Mouse (Mus musculus) midbrain, embryonic 12.5 days (tissue): ENCODE data around the gene Prss44. TPM values are rescaled to one million over a fixed set of nuclear protein-coding genes. Genes with fewer than 3 reads are reported as not detected.
"Not testable (repeated sequence)": the region's sequence is repeated elsewhere in the genome, so short reads cannot be mapped to it uniquely, and the experiment has no call there.

Experiments
- ATAC-seq: fragments of 200-750 bp; cut with Nextera tagmentation; 2 replicates; pipeline ENCODE4 v1.8.0; 2017; ENCODE audit warnings: low read depth, moderate TSS enrichment, moderate library complexity; ENCODE audit not compliant: low FRiP score
- H3K27ac ChIP-seq: fragments of 300-500 bp; sonication (generic); replicated peaks from 2 replicates; pipeline ENCODE4 v1.5.1; 2016; ENCODE audit warnings: mild to moderate bottlenecking
- H3K27me3 ChIP-seq: fragments of 300-500 bp; sonication (generic); 2 replicates; pipeline ENCODE4 v1.6.1; 2016; ENCODE audit warnings: mild to moderate bottlenecking
- H3K36me3 ChIP-seq: fragments of 300-500 bp; sonication (generic); 2 replicates; pipeline ENCODE4 v1.6.1; 2016
- H3K4me1 ChIP-seq: fragments of 300-500 bp; sonication (generic); 2 replicates; pipeline ENCODE4 v1.6.1; 2016
- H3K4me2 ChIP-seq: fragments of 300-500 bp; sonication (generic); replicated peaks from 2 replicates; pipeline ENCODE4 v1.6.1; 2016; ENCODE audit warnings: mild to moderate bottlenecking, moderate library complexity
- H3K4me3 ChIP-seq: fragments of 300-500 bp; sonication (generic); 2 replicates; pipeline ENCODE4 v1.5.1; 2016; ENCODE audit warnings: mild to moderate bottlenecking
- H3K9ac ChIP-seq: fragments of 300-500 bp; sonication (generic); replicated peaks from 2 replicates; pipeline ENCODE4 v1.6.1; 2016; ENCODE audit warnings: mild to moderate bottlenecking, moderate library complexity
- H3K9me3 ChIP-seq: fragments of 300-500 bp; sonication (generic); 2 replicates; pipeline ENCODE4 v1.6.1; 2016; ENCODE audit warnings: mild to moderate bottlenecking
- WGBS: fragments of 180-500 bp; shearing (Covaris S2); methylation state at CpG from one replicate; pipeline ENCODE4 v1.1.7; 2016; 5-methylcytosine and 5-hydroxymethylcytosine counted together
- polyA plus RNA-seq: library from polyadenylated mRNA; unstranded; fragments of >200 nt; fragmentation: Nextera tagmentation; extraction: Ambion mirVana; gene quantifications from 2 replicates; pipeline ENCODE4 v1.2.1, GENCODE M21; 2016

The Prss44 gene
- polyA plus RNA-seq, 1 experiment from 2014 or later = not detected

DNA sequence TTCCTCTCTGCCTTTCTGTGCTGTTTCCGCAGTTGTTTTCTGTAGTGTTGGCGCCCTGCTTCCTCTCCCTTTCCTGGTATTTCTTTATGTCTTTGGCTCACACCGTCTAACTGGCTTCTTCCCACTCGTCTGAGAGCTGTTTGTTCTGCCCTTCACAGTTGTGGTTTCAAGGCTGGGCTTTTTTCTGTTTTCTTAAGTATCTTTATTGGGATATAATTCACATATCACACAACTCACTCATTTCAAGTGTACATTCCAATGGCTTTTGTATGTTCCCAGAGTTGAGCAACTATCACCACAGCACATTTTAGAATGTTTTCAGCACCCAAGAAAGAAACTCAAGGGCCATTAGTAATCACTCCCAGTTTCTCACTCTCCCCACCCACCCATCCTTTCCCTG lies 23.3 kb upstream of the Prss44 start:
- no peaks in the 10 kb centered on the region for H3K9me3 ChIP-seq
- H3K27me3 ChIP-seq = no peaks in the 10 kb centered on the region
- no peak overlapping the region for H3K4me2 ChIP-seq
- no peaks in the 10 kb centered on the region for H3K4me1 ChIP-seq
- ATAC-seq = no peak
- 80% methylated on average over 4 of the region's 4 CpGs for WGBS
- H3K9ac ChIP-seq = no peak overlapping the region
- H3K4me3 ChIP-seq = no peak overlapping the region
- no peak overlapping the region for H3K27ac ChIP-seq
- no peaks in the 10 kb centered on the region for H3K36me3 ChIP-seq

- Histone ChIP-seq H3K9me3 (no peaks in the 10 kb centered on the region), H3K4me1 (no peaks in the 10 kb centered on the region), H3K36me3 (no peaks in the 10 kb centered on the region), H3K4me3 (no peak overlapping the region), H3K27ac (no peak overlapping the region), H3K9ac (no peak overlapping the region), H3K4me2 (no peak overlapping the region), H3K27me3 (no peaks in the 10 kb centered on the region)
- no peak for ATAC-seq
- WGBS = 90% methylated on average over 10 of the region's 10 CpGs
These were observed 16.8 kb upstream of the Prss44 start for GRCm38 (mm10) chr9:110797013-110797412.

- no peak within 1 kb of the TSS for H3K9ac ChIP-seq
- H3K36me3 ChIP-seq = no peaks in the 10 kb centered on the region
- H3K4me2 ChIP-seq = no peak within 1 kb of the TSS
- no peak within 1 kb of the TSS for H3K4me3 ChIP-seq
- H3K4me1 ChIP-seq = no peaks in the 10 kb centered on the region
- 93% methylated on average over 14 of the region's 14 CpGs for WGBS
- H3K27ac ChIP-seq = no peak within 1 kb of the TSS
- no peak for ATAC-seq
- no peaks in the 10 kb centered on the region for H3K27me3 ChIP-seq
- H3K9me3 ChIP-seq = no peaks in the 10 kb centered on the region
These were observed 15.9 kb upstream of the Prss44 start, which contains the start of gene Prss42 for GRCm38 (mm10) chr9:110797866-110798265. TSS of gene Prss42 (plus strand) at chr9:110798166.

DNA sequence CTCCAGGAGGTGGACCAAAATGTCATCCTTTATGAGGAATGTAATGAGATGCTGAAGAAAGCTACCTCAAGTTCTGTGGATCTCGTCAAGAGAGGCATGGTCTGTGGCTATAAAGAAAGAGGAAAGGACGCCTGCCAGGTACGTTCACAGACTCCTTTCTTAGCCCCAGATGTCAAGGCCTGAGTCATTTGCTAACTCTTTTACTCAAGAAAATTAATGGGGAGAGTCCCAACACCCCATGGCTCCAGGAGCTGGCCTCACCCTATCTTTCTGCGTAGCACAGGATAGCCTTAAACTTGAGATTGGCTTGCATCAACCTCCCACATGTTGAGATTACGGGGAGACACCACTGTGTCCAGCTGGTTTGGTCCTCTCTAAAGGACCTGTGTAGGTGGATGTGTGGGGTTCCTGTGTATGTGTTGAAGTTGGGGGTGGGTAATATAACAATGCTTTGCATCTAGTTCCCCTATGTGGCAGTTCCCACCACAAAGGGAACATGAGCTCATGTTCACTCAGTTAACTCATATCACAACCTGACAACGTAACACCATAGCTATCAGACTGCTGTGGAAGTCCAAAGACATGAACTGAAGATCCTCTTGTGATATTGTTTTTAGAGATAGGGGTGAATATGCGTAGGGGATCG lies 12.8 kb upstream of the Prss44 start:
- no peaks in the 10 kb centered on the region for H3K4me1 ChIP-seq
- no peak overlapping the region for H3K27ac ChIP-seq
- H3K9ac ChIP-seq = no peak overlapping the region
- WGBS = 96% methylated on average over 8 of the region's 8 CpGs
- no peak overlapping the region for H3K4me2 ChIP-seq
- no peaks in the 10 kb centered on the region for H3K36me3 ChIP-seq
- no peak overlapping the region for H3K4me3 ChIP-seq
- H3K27me3 ChIP-seq = no peaks in the 10 kb centered on the region
- H3K9me3 ChIP-seq = no peaks in the 10 kb centered on the region
- ATAC-seq = no peak

DNA sequence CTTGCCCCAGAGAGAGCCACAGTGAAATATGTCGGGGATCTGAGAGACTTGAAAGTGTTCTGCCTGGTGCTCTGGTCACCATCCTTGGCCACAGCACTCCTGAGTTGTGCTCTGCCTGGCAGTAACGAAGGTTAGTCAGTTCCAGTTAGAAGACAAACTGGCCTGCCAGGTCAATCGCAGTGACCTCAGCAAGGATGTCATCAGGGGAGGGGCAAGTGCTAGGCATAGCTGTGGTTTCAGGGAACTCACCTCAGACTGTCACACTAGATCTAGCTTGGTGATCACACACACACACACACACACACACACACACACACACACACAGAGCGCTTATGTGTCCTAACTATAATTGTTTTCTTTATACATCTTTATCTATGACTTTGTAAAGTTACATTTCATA lies 10.5 kb upstream of the Prss44 start:
- H3K36me3 ChIP-seq = no peaks in the 10 kb centered on the region
- no peak overlapping the region for H3K9ac ChIP-seq
- ATAC-seq = no peak
- no peaks in the 10 kb centered on the region for H3K9me3 ChIP-seq
- no peak overlapping the region for H3K4me2 ChIP-seq
- no peak overlapping the region for H3K4me3 ChIP-seq
- H3K4me1 ChIP-seq = no peaks in the 10 kb centered on the region
- no peak overlapping the region for H3K27ac ChIP-seq
- WGBS = 80% methylated on average over 4 of the region's 4 CpGs
- H3K27me3 ChIP-seq = no peaks in the 10 kb centered on the region

DNA sequence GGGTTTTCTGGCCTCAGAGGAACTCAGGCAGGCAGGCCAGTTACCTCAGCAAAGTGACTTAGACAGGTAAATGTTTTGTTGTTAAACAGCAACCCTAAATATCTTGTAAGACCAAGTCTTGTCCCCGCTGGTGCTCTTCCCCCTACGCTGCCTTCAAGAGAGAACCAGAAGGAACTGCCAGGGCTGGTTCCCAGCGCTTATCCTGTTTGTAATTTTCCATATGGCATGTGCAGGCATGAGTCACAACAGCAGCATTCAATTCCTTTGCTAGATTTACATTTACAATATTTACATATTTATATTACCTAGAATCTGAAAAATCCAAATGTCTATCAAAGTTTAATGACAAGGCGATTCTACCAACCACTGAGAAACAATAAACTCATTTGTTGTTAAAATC lies 3.7 kb upstream of the Prss44 start:
- H3K9ac ChIP-seq = no peak overlapping the region
- WGBS = 90% methylated on average over 4 of the region's 4 CpGs
- ATAC-seq = no peak

GRCm38 (mm10) chr9:110820546-110820945 lies 6.8 kb downstream of the Prss44 start:
- not testable (repeated sequence) for H3K4me1 ChIP-seq, H3K9ac ChIP-seq, ATAC-seq, H3K36me3 ChIP-seq, H3K4me3 ChIP-seq, H3K27ac ChIP-seq, H3K4me2 ChIP-seq, H3K9me3 ChIP-seq, H3K27me3 ChIP-seq

More for the DNA sequence above, 3.7 kb upstream of the Prss44 start:
- Histone ChIP-seq H3K27ac (no peak overlapping the region), H3K27me3 (no peaks in the 10 kb centered on the region), H3K4me3 (no peak overlapping the region), H3K4me2 (no peak overlapping the region), H3K4me1 (no peaks in the 10 kb centered on the region), H3K9me3 (no peaks in the 10 kb centered on the region), H3K36me3 (no peaks in the 10 kb centered on the region)

DNA sequence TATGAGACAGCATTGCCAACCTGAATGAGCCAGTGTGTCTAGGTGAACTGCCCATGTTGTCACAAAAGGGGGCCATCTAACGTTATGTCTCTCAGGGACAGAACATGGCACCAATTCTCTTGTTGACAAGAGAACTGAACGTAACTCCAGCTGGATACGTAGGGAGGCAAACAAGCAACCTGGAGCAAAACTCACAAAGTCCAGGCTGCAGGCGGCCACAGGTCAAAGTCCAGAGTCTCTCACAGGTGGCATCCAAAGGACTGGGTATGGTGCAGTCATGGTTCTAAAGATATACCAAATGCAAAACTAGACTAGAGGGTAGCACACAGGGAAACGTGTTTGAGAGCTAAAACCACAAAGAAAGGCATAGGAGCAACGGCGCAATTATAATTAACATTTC lies 7.6 kb downstream of the Prss44 start:
- no peaks in the 10 kb centered on the region for H3K36me3 ChIP-seq
- no peaks in the 10 kb centered on the region for H3K27me3 ChIP-seq
- no peak overlapping the region for H3K4me2 ChIP-seq
- H3K27ac ChIP-seq = no peak overlapping the region
- WGBS = 89% methylated on average over 7 of the region's 7 CpGs
- ATAC-seq = no peak
- H3K9ac ChIP-seq = no peak overlapping the region
- no peak overlapping the region for H3K4me3 ChIP-seq
- no peaks in the 10 kb centered on the region for H3K4me1 ChIP-seq
- no peaks in the 10 kb centered on the region for H3K9me3 ChIP-seq

DNA sequence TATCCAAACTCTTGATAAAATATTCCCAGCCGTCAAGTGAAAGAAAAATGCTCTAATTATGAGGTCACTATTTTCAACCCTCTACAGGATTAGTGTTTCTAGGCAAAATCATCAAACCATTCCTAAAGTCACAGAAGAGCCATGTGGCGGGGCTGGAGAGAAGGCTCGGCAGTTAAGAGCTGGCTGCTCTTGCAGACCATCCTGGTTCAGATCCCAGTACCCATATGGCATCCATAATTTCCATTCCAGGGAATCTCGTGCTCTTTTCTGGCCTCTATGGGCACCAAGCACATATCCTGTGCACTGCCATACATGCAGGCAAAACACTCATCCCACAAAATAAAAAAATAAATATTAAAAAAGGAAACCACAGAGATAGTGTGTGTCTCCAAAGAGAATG lies 11.6 kb downstream of the Prss44 start:
- Histone ChIP-seq H3K4me2 (no peak overlapping the region), H3K9me3 (no peaks in the 10 kb centered on the region), H3K9ac (no peak overlapping the region), H3K27ac (no peak overlapping the region), H3K36me3 (no peaks in the 10 kb centered on the region), H3K4me3 (no peak overlapping the region), H3K4me1 (no peaks in the 10 kb centered on the region), H3K27me3 (0 out of 2 replicates have a peak, but pooled peaks cover 4% of the 10 kb centered on the region)
- WGBS = 82% methylated on average over 4 of the region's 4 CpGs
- no peak for ATAC-seq

GRCm38 (mm10) chr9:110825832-110826231 lies 12.0 kb downstream of the Prss44 start:
- 78% methylated on average over 7 of the region's 7 CpGs for WGBS
- Histone ChIP-seq H3K36me3 (no peaks in the 10 kb centered on the region), H3K9me3 (no peaks in the 10 kb centered on the region), H3K4me3 (no peak overlapping the region), H3K4me1 (no peaks in the 10 kb centered on the region), H3K27me3 (0 out of 2 replicates have a peak, but pooled peaks cover 4% of the 10 kb centered on the region), H3K9ac (no peak overlapping the region), H3K4me2 (no peak overlapping the region), H3K27ac (no peak overlapping the region)
- no peak for ATAC-seq

GRCm38 (mm10) chr9:110826390-110826789 lies 12.6 kb downstream of the Prss44 start, which contains the start of gene Prss43:
TSS of gene Prss43 (plus strand) at chr9:110826690.
- Histone ChIP-seq H3K27ac (no peak within 1 kb of the TSS), H3K4me2 (no peak within 1 kb of the TSS), H3K9ac (no peak within 1 kb of the TSS), H3K27me3 (0 out of 2 replicates have a peak, but pooled peaks cover 4% of the 10 kb centered on the region), H3K4me3 (no peak within 1 kb of the TSS), H3K9me3 (no peaks in the 10 kb centered on the region), H3K4me1 (no peaks in the 10 kb centered on the region), H3K36me3 (no peaks in the 10 kb centered on the region)
- 91% methylated on average over 3 of the region's 3 CpGs for WGBS
- ATAC-seq = no peak

DNA sequence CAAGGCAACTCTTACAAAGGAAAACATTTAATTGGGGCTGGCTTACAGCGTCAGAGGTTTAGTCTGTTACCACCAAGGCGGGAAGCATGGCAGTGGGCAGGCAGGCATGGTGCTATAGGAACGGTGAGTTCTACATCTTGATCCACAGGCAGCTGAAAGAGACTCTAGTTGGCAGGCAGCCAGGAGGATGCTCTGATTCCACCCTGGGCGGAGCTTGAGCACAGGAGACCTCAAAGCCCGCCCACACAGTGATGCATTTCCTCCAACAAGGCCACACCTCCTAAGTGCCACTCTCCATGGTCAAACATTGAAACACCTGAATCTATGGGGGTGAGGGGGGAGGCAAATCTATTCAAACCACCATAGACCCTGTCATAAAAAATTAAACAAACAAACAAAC lies 19.2 kb downstream of the Prss44 start:
- no peak overlapping the region for H3K4me2 ChIP-seq
- WGBS = 80% methylated on average over 5 of the region's 5 CpGs
- no peaks in the 10 kb centered on the region for H3K36me3 ChIP-seq
- ATAC-seq = no peak
- H3K9ac ChIP-seq = no peak overlapping the region
- no peak overlapping the region for H3K4me3 ChIP-seq
- no peaks in the 10 kb centered on the region for H3K4me1 ChIP-seq
- H3K27me3 ChIP-seq = no peaks in the 10 kb centered on the region
- H3K27ac ChIP-seq = no peak overlapping the region
- no peaks in the 10 kb centered on the region for H3K9me3 ChIP-seq

DNA sequence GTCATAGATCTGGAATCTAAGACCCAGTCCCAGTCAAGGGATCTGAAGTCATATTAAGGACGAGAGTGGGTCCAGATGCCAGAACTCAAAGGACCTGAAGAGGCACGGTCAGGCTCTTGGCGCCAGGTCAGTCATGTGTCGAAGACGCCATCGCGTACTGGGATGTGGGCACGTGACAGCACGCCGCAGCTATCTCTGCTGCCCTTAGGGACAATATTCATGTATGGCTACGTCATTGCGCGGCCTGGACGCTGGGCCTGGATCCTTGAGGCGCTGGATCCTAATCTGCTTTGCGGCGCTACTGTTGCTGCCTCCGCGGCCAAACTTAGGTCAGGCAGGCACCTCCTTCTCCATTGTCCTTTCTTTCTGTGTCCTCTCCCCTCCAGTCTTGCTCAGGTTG lies 20.6 kb downstream of the Prss44 start, which contains the start of gene Prss45:
Gene Prss45, plus strand, starts transcription at position 178 of the 400 bp plus-strand sequence.
- H3K27ac ChIP-seq = no peak within 1 kb of the TSS
- H3K4me2 ChIP-seq = peak within 1 kb of the TSS; percentile 22
- H3K9me3 ChIP-seq = no peaks in the 10 kb centered on the region
- H3K4me1 ChIP-seq = no peaks in the 10 kb centered on the region
- no peak within 1 kb of the TSS for H3K4me3 ChIP-seq
- H3K27me3 ChIP-seq = no peaks in the 10 kb centered on the region
- no peaks in the 10 kb centered on the region for H3K36me3 ChIP-seq
- 77% methylated on average over 19 of the region's 19 CpGs for WGBS
- H3K9ac ChIP-seq = no peak within 1 kb of the TSS
- no peak for ATAC-seq
